Mouse (Mus musculus) ES-Bruce4 (cell line): ENCODE measurements around the gene Kdf1.

Experiments used
- CTCF ChIP-seq: IDR thresholded peaks from one replicate; pipeline ENCODE4 v1.8.1; 2011; ENCODE audit warnings: low read depth, low read length
- EP300 ChIP-seq: IDR thresholded peaks from 2 replicates; pipeline ENCODE4 v1.6.1; 2011; ENCODE audit warnings: low read depth, low read length; ENCODE audit not compliant: insufficient read depth

DNA sequence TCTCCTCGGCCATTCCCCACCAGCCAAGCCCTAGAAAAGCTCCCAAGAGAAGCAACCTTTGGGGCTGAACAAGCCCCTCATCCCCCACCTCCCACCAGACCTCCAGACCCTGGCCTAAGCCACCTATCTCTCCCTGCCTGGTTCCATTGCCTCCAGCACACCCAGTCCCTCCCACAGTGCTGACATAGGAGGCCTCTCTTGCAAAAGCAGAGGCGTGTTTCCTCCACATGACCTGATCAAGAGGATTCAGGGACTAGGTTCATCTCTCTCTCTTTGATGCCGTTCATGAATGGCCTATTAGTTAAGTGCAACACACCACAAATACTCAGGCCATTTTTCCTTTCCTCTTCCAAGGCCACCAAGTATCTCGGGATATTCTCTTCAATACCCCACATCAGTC lies 41.1 kb downstream of the Kdf1 start:
- no peak for TF ChIP-seq EP300
- TF ChIP-seq CTCF: no peak
